Mouse (Mus musculus): Measurements from ENCODE around the gene Eps15. TPM values are rescaled to one million over a fixed set of nuclear protein-coding genes. Genes with fewer than 3 reads are reported as not detected.

The Eps15 gene
- polyA plus RNA-seq, 1 experiment from 2014 or later: 35.7 TPM

GRCm38 (mm10) chr4:109405415-109405814 lies 125.3 kb downstream of the Eps15 start:
- ATAC-seq (ENCODE audit: low read depth): no peak
- Histone ChIP-seq H3K27ac (ENCODE audit: low read length) (peak overlapping the region; percentile 97), H3K9me3 (replicated peaks; ENCODE audit: control insufficient read depth, low read length) (no peaks in the 10 kb centered on the region), H3K4me2 (ENCODE audit: low read depth, low read length) (peak overlapping the region; percentile 93), H3K4me1 (ENCODE audit: control insufficient read depth, low read depth, low read length) (peaks cover 35% of the 10 kb centered on the region), H3K4me3 (ENCODE audit: low read depth, low read length) (peak overlapping the region; percentile 77), H3K9ac (ENCODE audit: low read depth, low read length) (peak overlapping the region; percentile 88), H3K36me3 (ENCODE audit: control insufficient read depth, insufficient read depth) (peaks cover 22% of the 10 kb centered on the region), H3K27me3 (ENCODE audit: control insufficient read depth, insufficient read depth, low read depth, low read length) (no peaks in the 10 kb centered on the region)
- WGBS (ENCODE audit: insufficient replicate concordance): 46% methylated on average over 8 of the region's 8 CpGs

GRCm38 (mm10) chr4:109406054-109406485 lies 126.0 kb downstream of the Eps15 start:
- H3K4me2 ChIP-seq (ENCODE audit: low read depth, low read length): peak overlapping the region; percentile 93
- H3K27me3 ChIP-seq (ENCODE audit: control insufficient read depth, insufficient read depth, low read depth, low read length): no peaks in the 10 kb centered on the region
- peak overlapping the region; percentile 97 for H3K27ac ChIP-seq (ENCODE audit: low read length)
- WGBS (ENCODE audit: insufficient replicate concordance): 0% methylated on average over 3 of the region's 3 CpGs
- peaks cover 22% of the 10 kb centered on the region for H3K36me3 ChIP-seq (ENCODE audit: control insufficient read depth, insufficient read depth)
- peaks cover 41% of the 10 kb centered on the region for H3K4me1 ChIP-seq (ENCODE audit: control insufficient read depth, low read depth, low read length)
- no peaks in the 10 kb centered on the region for H3K9me3 ChIP-seq (replicated peaks; ENCODE audit: control insufficient read depth, low read length)
- ATAC-seq (ENCODE audit: low read depth): peak; percentile 80
- H3K9ac ChIP-seq (ENCODE audit: low read depth, low read length): peak overlapping the region; percentile 88
- peak overlapping the region; percentile 77 for H3K4me3 ChIP-seq (ENCODE audit: low read depth, low read length)

GRCm38 (mm10) chr4:109406486-109407175 lies 126.6 kb downstream of the Eps15 start, which contains the start of gene Ttc39a:
Gene Ttc39a, plus strand, starts transcription at chr4:109406623.
- Histone ChIP-seq H3K9ac (ENCODE audit: low read depth, low read length) (peak within 1 kb of the TSS; percentile 88), H3K27ac (ENCODE audit: low read length) (peak within 1 kb of the TSS; percentile 97), H3K4me2 (ENCODE audit: low read depth, low read length) (peak within 1 kb of the TSS; percentile 93), H3K36me3 (ENCODE audit: control insufficient read depth, insufficient read depth) (peaks cover 19% of the 10 kb centered on the region), H3K27me3 (ENCODE audit: control insufficient read depth, insufficient read depth, low read depth, low read length) (no peaks in the 10 kb centered on the region), H3K4me1 (ENCODE audit: control insufficient read depth, low read depth, low read length) (peaks cover 46% of the 10 kb centered on the region), H3K4me3 (ENCODE audit: low read depth, low read length) (peak within 1 kb of the TSS; percentile 77), H3K9me3 (replicated peaks; ENCODE audit: control insufficient read depth, low read length) (no peaks in the 10 kb centered on the region)
- peak; percentile 49 for ATAC-seq (ENCODE audit: low read depth)
- under 1% methylated on average over 33 of the region's 56 CpGs for WGBS (ENCODE audit: insufficient replicate concordance)

- peaks cover 18% of the 10 kb centered on the region for H3K36me3 ChIP-seq (ENCODE audit: control insufficient read depth, insufficient read depth)
- H3K4me1 ChIP-seq (ENCODE audit: control insufficient read depth, low read depth, low read length): peaks cover 51% of the 10 kb centered on the region
- no peaks in the 10 kb centered on the region for H3K27me3 ChIP-seq (ENCODE audit: control insufficient read depth, insufficient read depth, low read depth, low read length)
- H3K9ac ChIP-seq (ENCODE audit: low read depth, low read length): peak overlapping the region; percentile 88
- peak overlapping the region; percentile 97 for H3K27ac ChIP-seq (ENCODE audit: low read length)
- 9% methylated on average over 14 of the region's 24 CpGs for WGBS (ENCODE audit: insufficient replicate concordance)
- peak overlapping the region; percentile 77 for H3K4me3 ChIP-seq (ENCODE audit: low read depth, low read length)
- no peak for ATAC-seq (ENCODE audit: low read depth)
- H3K9me3 ChIP-seq (replicated peaks; ENCODE audit: control insufficient read depth, low read length): no peaks in the 10 kb centered on the region
- peak overlapping the region; percentile 93 for H3K4me2 ChIP-seq (ENCODE audit: low read depth, low read length)
Measured at GRCm38 (mm10) chr4:109407176-109407520, 127.1 kb downstream of the Eps15 start.

- Histone ChIP-seq H3K4me1 (ENCODE audit: control insufficient read depth, low read depth, low read length) (peaks cover 58% of the 10 kb centered on the region), H3K9ac (ENCODE audit: low read depth, low read length) (peak overlapping the region; percentile 88), H3K4me3 (ENCODE audit: low read depth, low read length) (peak overlapping the region; percentile 77), H3K36me3 (ENCODE audit: control insufficient read depth, insufficient read depth) (peaks cover 12% of the 10 kb centered on the region), H3K27me3 (ENCODE audit: control insufficient read depth, insufficient read depth, low read depth, low read length) (no peaks in the 10 kb centered on the region), H3K9me3 (replicated peaks; ENCODE audit: control insufficient read depth, low read length) (no peaks in the 10 kb centered on the region), H3K4me2 (ENCODE audit: low read depth, low read length) (peak overlapping the region; percentile 93), H3K27ac (ENCODE audit: low read length) (peak overlapping the region; percentile 97)
- ATAC-seq (ENCODE audit: low read depth): no peak
- WGBS (ENCODE audit: insufficient replicate concordance): 75% methylated on average over 9 of the region's 9 CpGs
Measured at GRCm38 (mm10) chr4:109407701-109408485, 127.8 kb downstream of the Eps15 start.

- peak overlapping the region; percentile 98 for H3K27ac ChIP-seq (ENCODE audit: low read length)
- H3K27me3 ChIP-seq (ENCODE audit: control insufficient read depth, insufficient read depth, low read depth, low read length): no peaks in the 10 kb centered on the region
- H3K36me3 ChIP-seq (ENCODE audit: control insufficient read depth, insufficient read depth): no peaks in the 10 kb centered on the region
- H3K4me3 ChIP-seq (ENCODE audit: low read depth, low read length): peak overlapping the region; percentile 49
- peaks cover 73% of the 10 kb centered on the region for H3K4me1 ChIP-seq (ENCODE audit: control insufficient read depth, low read depth, low read length)
- H3K4me2 ChIP-seq (ENCODE audit: low read depth, low read length): peak overlapping the region; percentile 77
- H3K9ac ChIP-seq (ENCODE audit: low read depth, low read length): peak overlapping the region; percentile 73
- WGBS (ENCODE audit: insufficient replicate concordance): 30% methylated on average over 9 of the region's 9 CpGs
- H3K9me3 ChIP-seq (replicated peaks; ENCODE audit: control insufficient read depth, low read length): no peaks in the 10 kb centered on the region
- ATAC-seq (ENCODE audit: low read depth): peak; percentile 87
Measured at GRCm38 (mm10) chr4:109410681-109411376, 130.8 kb downstream of the Eps15 start.

- ATAC-seq (ENCODE audit: low read depth): peak; percentile 55
- H3K36me3 ChIP-seq (ENCODE audit: control insufficient read depth, insufficient read depth): no peaks in the 10 kb centered on the region
- no peaks in the 10 kb centered on the region for H3K27me3 ChIP-seq (ENCODE audit: control insufficient read depth, insufficient read depth, low read depth, low read length)
- H3K4me2 ChIP-seq (ENCODE audit: low read depth, low read length): peak overlapping the region; percentile 77
- peaks cover 71% of the 10 kb centered on the region for H3K4me1 ChIP-seq (ENCODE audit: control insufficient read depth, low read depth, low read length)
- peak overlapping the region; percentile 49 for H3K4me3 ChIP-seq (ENCODE audit: low read depth, low read length)
- no peaks in the 10 kb centered on the region for H3K9me3 ChIP-seq (replicated peaks; ENCODE audit: control insufficient read depth, low read length)
- H3K27ac ChIP-seq (ENCODE audit: low read length): peak overlapping the region; percentile 98
- 28% methylated on average over 6 of the region's 6 CpGs for WGBS (ENCODE audit: insufficient replicate concordance)
- peak overlapping the region; percentile 73 for H3K9ac ChIP-seq (ENCODE audit: low read depth, low read length)
Measured at GRCm38 (mm10) chr4:109411377-109411967, 131.4 kb downstream of the Eps15 start.

GRCm38 (mm10) chr4:109412233-109412632 lies 132.2 kb downstream of the Eps15 start:
- Histone ChIP-seq H3K4me3 (ENCODE audit: low read depth, low read length) (peak overlapping the region; percentile 49; the same call in 1 of the 2 replicates), H3K9me3 (replicated peaks; ENCODE audit: control insufficient read depth, low read length) (no peaks in the 10 kb centered on the region), H3K36me3 (ENCODE audit: control insufficient read depth, insufficient read depth) (no peaks in the 10 kb centered on the region), H3K27me3 (ENCODE audit: control insufficient read depth, insufficient read depth, low read depth, low read length) (no peaks in the 10 kb centered on the region), H3K27ac (ENCODE audit: low read length) (peak overlapping the region; percentile 98), H3K4me1 (ENCODE audit: control insufficient read depth, low read depth, low read length) (peaks cover 68% of the 10 kb centered on the region), H3K4me2 (ENCODE audit: low read depth, low read length) (peak overlapping the region; percentile 77), H3K9ac (ENCODE audit: low read depth, low read length) (peak overlapping the region; percentile 73)
- ATAC-seq (ENCODE audit: low read depth): no peak
- 77% methylated on average over 5 of the region's 5 CpGs for WGBS (ENCODE audit: insufficient replicate concordance)

Data from liver, embryonic 16.5 days (tissue).